Mouse (Mus musculus) adrenal gland, adult (tissue): ENCODE data around the gene Ppp4r2.
A peak's percentile ranks its signal among the peaks of the same experiment; 100 is the strongest.

Source experiments
- DNase-seq, 2 experiments: peaks; one replicate each; pipeline ENCODE4 v3.0.0; 2022 to 2023; ENCODE audit warnings: low spot score in 1 of 2; ENCODE audit not compliant: inconsistent age in 2 of 2

The Ppp4r2 gene

GRCm38 (mm10) chr6:100833355-100833754, at the start of gene Ppp4r2:
TSS of gene Ppp4r2 (plus strand) at chr6:100833622.
- DNase-seq: peak; percentile 93 to 97

DNA sequence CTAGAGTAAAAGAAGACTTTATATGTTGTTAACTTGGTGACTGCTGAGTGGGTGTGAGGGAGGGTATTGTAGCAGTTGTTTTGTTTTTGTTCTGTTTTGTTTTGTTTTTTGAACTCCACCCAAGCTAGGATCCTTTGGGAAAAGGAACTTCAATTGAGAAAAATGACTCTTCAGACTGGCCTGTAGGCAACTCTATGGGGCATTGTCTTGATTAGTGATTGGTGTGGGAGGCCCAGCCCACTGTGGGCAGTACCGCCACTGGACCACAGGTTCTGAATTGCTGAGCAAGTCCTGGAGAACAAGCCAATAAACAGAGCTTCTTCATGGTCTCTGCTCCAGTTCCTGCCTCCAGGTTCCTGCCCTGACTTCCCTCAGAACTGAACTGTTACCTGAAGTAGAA, 45.7 kb upstream of the Ppp4r2 start:
- DNase-seq: no peak

DNA sequence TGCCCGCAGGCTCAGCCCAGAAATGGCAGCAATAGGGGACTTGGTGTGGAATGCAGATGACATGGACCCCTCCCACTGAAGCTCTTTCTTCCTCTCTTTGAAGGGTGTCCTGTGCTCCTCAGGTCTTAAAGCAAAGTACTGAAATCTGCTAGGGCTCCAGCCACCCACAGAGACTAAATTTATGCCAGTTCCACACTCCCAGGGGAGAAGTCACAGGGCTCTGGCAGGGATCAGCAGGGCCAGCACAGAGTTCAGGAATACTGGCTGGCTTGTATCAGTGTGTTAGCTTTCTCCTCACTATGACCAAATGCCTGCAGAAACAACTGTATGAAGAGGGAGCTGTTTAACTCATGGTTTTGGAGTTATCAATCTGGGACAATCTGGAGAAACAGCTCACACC, 44.3 kb upstream of the Ppp4r2 start:
- DNase-seq: peak in 1 of 2 experiments; percentile 30

GRCm38 (mm10) chr6:100792055-100792659, 41.3 kb upstream of the Ppp4r2 start:
- no peak for DNase-seq

DNA sequence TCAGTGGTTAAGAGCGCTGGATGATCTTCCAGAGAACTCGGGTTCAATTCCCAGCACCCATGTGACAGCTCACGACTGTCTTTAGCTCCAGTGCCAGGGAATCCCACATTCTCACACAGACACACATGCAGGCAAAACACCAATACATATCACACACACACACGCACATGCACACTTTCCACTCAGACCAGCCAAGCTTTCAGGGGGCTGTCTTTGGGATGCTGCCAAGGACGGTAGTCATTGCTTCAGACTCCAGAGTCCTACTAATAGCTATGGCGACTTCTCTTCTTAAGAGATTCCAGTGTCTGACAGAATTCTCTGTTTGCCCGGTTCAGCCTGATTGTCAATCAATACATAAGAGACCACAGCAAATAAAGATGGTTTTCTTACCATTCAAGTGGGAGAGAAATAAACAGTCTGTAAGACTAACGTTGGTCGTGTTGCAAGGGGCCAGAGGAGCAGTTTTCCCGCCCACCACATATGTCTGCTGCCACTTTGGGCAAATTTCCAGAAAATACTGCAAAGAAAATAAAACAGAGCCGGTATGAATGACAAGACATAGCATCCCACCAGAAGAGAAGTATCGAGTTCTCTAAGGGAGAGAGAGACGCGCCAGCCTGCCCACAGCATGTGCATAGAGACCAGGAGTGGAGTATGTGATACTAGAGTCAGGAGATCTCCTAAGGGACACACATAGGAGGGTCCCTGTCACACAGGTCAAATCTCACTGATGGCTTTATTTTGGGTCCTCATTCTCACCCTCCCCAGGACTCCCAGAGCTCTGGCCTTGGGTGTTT, 40.3 kb upstream of the Ppp4r2 start:
- DNase-seq: no peak

GRCm38 (mm10) chr6:100795797-100796196, 37.6 kb upstream of the Ppp4r2 start:
- no peak for DNase-seq

DNA sequence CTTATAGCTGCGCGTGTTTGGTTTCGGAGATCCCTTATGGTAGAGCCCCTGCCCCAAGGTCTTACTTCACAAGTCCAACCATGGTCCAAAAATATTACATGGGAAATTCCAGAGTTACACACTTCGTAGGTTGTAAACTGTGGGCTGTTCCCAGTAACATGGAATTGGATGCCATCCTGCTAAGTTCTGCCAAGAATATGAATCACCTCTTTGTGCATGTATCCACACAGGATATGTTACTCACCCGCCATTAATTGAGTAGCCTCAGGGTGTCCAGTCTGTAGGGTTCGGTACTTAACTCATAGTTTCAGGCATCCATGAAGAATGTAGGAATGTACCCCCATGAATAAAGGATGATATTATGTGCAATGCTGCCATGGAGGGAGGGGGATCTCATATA, 34.1 kb upstream of the Ppp4r2 start:
- peak in 1 of 2 experiments; percentile 29 for DNase-seq

GRCm38 (mm10) chr6:100799766-100800165, 33.7 kb upstream of the Ppp4r2 start:
- DNase-seq: peak in 1 of 2 experiments; percentile 26

- DNase-seq: peak; percentile 76 to 93
Measured at GRCm38 (mm10) chr6:100800497-100800955, 32.9 kb upstream of the Ppp4r2 start.

DNA sequence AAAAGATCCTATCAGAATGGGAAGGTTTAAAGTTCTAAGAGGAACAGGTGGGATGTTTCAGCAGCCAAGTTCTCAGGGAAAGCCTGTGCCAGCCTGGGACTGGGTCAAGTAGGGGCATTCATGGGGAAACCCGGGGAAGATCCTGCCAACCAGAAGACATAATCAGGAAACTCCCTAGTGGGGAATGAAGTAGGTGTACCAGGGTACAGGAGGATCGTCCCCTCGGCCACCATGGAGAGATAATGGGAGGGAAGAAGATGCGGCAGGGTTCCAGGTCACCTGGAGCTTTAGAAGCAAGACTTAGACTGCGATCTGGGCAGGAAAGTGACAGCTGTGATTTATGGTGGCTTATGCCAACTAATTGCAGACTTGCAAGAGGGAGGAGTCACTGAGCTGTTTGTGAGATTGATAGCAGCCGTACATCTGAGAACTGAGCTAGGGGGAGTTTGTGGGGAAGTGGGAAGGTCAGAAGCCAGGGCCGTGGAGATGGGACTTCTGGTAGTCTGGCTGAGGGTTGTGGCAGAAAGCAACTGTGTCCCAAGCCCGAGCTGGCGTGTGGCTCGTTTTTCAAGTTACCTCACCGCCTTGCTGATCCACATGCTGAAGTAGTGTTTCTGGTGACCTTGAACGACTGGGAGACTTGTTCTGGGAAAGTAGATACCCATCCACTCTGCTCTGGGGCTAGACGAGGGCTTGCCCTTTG, 30.9 kb upstream of the Ppp4r2 start:
- DNase-seq: peak; percentile 38 to 72

GRCm38 (mm10) chr6:100803250-100803649, 30.2 kb upstream of the Ppp4r2 start:
- DNase-seq: no peak

GRCm38 (mm10) chr6:100807187-100807586, 26.2 kb upstream of the Ppp4r2 start:
- no peak for DNase-seq

DNA sequence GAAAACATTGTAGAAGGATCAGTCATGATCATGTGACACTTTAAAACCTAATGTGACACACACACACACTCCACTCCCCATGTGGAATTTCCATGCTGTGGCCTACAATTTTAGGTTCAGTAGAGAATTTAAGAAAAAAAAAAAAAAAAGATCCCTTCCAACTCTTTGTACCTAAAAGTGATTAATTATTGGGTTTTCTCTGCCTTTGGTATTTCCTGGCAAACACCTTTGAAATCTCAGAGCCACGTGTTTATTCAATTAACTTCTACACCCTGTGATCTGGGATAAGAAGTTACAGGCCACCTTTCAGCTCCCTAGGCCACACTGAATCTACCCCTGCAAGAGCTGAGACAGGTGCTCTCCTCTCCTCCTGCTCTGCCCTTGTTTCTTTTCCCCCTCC, 25.7 kb upstream of the Ppp4r2 start:
- no peak for DNase-seq

GRCm38 (mm10) chr6:100808221-100808778, 25.1 kb upstream of the Ppp4r2 start:
- no peak for DNase-seq

DNA sequence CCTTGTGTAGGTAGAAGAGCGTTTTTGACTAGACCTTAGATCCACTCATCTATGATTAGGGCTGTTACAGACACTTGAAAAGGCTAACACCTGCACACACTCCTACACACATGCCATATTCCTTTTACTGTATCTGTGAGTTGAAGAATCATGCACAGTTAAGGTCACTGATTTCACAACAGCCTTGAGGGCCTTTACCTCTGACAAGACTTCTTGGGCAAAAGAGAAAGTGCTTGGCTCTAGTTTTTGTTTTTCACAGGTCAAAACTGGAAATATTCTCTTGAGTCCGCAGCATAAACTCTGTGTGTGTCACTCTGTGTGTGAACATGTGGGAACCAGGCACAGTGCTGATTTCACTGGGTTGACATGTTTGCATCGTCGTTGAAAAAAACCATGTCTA, 23.3 kb upstream of the Ppp4r2 start:
- DNase-seq: peak in 1 of 2 experiments; percentile 27

GRCm38 (mm10) chr6:100811731-100812130, 21.7 kb upstream of the Ppp4r2 start:
- DNase-seq: no peak

DNA sequence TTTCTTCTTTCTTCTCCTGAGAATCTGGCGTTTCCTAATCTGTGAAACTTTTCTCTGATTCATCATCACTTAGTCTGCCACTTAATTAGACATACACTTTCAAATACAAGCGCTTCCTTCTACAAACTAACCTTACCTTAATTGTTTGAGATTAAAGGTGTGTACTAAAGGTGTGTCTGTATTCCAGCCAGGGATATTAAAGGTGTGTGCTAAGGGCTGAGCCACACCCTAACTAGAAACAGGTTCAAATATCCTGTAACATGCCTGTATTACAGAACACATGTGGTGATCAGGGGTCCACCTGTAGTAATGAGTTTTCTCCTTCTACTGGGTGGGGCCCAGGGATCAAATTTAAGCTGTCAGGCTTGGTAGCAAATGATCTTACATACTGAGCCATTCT, 12.1 kb upstream of the Ppp4r2 start:
- DNase-seq: no peak

DNA sequence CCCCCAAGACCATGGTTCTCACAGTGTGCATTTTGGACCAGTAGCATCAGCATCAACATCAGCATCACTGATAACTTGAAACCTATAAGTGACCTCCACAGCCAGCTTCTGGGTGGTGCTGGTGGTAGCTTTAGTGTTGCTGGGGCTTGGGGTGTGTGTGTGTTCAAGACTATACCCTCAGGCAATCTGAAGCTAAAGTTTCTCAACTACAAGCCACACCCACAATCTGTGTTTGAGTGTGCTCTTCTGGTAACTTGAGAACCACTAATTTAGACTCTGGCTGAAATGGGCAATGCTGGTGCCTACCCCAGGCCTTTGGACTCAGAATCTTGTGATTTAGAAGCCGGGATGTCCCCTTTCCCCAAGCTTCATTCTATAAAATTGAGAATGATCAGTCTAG, 10.1 kb upstream of the Ppp4r2 start:
- no peak for DNase-seq

- no peak for DNase-seq
Measured at GRCm38 (mm10) chr6:100824381-100824965, 8.9 kb upstream of the Ppp4r2 start.

DNA sequence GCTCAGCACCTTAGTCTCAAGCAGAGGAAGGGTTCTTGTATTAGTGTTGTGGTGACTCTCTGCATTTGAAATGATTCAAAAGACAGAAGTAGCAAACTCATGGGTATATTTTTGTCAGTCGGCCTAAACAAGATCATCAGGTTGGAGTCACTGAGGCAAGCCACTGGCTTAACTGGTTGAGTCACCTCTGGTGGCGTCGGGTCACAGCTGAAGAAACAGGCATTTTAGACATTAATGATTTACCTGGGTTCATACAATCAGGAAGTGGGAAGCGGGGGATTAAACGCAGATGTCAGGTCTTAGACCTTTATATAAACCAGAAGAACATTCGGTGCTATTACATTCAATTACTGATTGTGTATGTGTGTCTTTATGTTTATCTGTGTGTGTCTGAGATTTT, 7.4 kb upstream of the Ppp4r2 start:
- DNase-seq: no peak

GRCm38 (mm10) chr6:100828565-100828964, 4.9 kb upstream of the Ppp4r2 start:
- DNase-seq: no peak
